Mouse (Mus musculus) v-Abl transformed pro-B cells (cell line): ENCODE results near the gene Pum1.

Experiments
- in situ Hi-C, 2 experiments: fragments of 400-800 bp; cut with MboI; formaldehyde crosslinking; loops; one replicate each; pipeline ENCODE4 v1.15.1; 2025; ENCODE audit not compliant: unreplicated experiment in 2 of 2

The Pum1 gene

DNA sequence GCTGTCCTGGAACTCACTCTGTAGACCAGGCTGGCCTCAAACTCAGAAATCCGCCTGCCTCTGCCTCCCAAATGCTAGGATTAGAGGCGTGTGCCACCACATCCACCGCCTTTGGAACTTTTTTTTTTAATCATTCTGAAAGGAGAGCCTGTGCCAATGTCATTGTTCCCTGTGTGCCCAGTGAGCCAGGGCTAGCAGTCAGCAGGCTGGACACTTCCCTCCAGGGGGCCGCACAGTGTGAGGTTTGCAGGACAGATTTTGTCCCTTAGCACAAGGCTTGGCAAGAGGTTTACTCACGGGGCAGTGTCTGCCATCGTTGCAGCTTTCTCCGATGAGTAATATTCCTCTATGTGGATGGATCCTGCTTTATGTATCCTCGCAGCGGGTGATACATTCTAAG is 143.6 kb downstream of the Pum1 start:
- in situ Hi-C loops, result no loop called here

GRCm38 (mm10) chr4:130809784-130810183 is 146.7 kb downstream of the Pum1 start:
- in situ Hi-C loops, result no loop called here

DNA sequence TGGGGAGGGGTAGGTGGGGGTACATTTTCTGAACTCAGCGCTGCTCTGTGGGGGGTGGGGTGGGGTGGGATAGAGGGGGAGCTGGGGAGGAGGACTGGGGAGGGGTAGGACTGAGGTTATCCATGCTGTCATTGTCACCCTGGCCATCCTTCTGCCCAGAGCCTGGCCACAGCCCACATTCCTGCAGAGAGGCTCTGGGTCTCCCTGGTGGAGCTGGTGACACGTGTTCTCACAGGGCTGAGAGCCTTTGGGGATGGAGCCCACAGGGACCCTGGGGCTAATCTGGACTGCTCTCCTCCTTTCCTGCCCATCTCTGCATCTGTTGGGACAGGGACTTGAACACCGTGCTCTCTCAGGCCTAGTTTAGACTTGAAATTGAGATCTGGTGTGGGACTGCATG is 147.7 kb downstream of the Pum1 start:
- in situ Hi-C loops, result no loop called here

- in situ Hi-C loops, result no loop called here
These were observed 148.3 kb downstream of the Pum1 start for GRCm38 (mm10) chr4:130811385-130811784.

DNA sequence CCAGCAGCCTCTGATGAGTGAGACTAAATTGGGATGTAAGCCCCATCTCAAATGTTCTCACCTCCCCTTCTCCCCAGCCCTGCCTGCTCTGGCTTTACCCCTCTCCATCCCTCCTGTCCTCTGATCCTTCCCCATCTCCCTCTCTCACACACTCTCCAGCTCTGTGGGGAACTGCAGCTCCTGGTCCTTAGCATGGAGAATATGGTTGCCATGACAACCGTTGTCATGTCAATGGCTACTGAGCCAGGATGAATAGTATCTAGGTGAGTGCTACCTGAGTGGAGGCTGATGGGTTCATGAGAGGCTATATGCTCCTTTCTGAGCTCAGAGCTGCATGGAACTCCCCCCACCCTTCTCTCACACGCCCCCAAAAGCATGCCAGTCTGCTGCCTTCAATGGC is 150.8 kb downstream of the Pum1 start:
- in situ Hi-C loops, result no loop called here

DNA sequence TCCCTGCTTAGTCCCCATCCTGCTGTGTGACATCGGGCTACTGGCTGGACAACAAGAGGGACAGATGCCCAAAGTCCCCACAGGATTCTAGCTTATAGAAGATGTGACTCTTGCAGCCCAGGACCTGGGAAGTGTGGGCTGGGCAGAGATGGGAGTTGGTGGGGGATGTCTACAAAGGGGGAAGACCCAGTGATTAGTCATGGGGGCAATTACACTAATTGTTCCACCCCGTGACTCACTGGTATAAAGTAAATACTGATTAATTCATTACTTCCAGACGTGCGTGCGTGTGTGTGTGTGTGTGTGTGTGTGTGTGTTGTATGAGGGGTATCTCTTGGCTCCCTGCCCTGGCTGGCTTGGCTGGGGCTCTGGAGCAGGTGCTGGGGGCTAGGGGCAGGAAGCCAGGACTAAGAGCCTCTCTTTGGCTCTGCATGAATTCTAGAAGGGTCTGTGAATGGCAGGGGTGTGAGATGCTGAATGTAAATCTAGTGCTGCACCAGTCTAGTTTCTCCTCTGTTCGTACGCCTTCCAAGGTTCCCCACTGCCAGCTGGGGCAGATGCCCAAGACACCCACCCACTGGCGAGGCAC is 151.7 kb downstream of the Pum1 start:
- in situ Hi-C loops, result no loop called here

GRCm38 (mm10) chr4:130815860-130816259 is 152.7 kb downstream of the Pum1 start:
- in situ Hi-C loops, result no loop called here

GRCm38 (mm10) chr4:130819806-130820205 is 156.7 kb downstream of the Pum1 start:
- in situ Hi-C loops, result no loop called here

GRCm38 (mm10) chr4:130820594-130821255 is 157.6 kb downstream of the Pum1 start:
- in situ Hi-C loops, result no loop called here

DNA sequence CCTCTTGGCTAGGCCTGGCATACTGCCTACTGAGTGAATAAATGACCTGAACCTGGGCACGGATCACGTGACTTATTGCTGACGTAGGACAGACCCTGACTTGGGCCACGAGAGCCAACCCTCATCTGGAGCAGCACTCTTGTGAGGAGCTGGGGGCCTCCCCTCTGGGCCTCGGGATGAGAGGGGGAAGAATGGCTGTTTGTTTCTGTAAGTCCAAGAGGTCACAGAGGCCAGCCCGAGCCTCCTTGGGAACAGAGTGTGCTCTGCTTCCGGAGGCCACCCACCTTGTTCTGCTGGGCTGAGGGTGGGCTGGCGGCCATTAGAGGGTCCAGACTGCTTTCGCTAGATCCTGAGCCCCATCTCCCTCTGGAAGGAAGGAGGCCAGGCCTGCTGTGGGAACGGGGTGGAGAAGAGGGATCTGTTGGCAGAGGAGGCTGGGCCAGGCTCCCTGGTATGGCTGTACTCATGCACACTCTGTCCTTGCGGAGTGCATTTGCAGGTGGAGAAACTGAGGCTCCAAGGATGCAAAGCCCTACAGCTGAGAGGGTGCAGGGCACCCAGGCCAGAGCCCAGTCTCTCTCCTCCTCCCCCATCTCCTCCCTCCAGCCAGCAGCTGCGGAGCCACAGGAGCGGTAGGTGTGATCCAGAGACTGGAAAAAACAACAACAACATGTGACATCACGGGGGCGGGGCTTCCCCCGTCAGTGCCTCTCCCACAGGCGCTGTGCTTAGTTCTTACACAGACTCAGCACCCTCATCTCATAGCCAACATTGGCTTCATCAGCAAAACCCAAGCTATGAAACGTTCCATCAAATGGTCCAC is 165.9 kb downstream of the Pum1 start:
- in situ Hi-C loops, result no loop called here
